Mouse (Mus musculus): ENCODE results near the gene Gm11060.

DNA sequence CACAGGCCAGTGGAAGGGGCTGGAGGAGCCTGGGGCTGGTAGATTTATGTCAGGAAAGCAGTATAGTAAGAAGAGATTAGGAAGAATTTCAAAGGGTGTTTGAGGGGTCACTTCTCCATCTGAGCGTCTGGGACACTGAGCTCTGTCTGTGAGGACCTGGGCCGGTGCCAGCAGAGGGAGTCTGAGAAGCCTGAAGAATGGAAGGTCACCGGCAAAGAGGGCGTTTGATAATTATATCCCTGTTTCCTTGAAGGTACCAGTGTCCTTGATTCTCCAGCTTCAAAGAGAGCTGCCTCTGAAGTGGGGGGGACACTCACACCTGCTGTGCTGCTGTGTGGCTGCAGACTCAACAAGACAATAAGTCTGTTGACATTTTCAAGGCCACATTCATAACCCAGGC, 17.6 kb upstream of the Gm11060 start:
- TF ChIP-seq MXI1 (IDR thresholded peaks at IDR 0.05; ENCODE audit: low read depth, low read length) (no peak), ZKSCAN1 (IDR thresholded peaks at IDR 0.05; ENCODE audit: borderline replicate concordance, low read depth, low read length) (no peak), CTCF (conservative IDR thresholded peaks at IDR 0.05 in 1 of 2, IDR thresholded peaks at IDR 0.05 in 1 of 2; ENCODE audit: low read depth in 2 of 2, low read length in 2 of 2) (no peak), BHLHE40 (IDR thresholded peaks at IDR 0.05; ENCODE audit: low read depth, low read length) (no peak), POLR2A (IDR thresholded peaks at IDR 0.05; ENCODE audit: low read depth, low read length) (no peak), EP300 (IDR thresholded peaks at IDR 0.05; ENCODE audit: low read length) (no peak)

Measured in CH12.LX (cell line).